Mouse (Mus musculus) brain, embryonic 18.5 days (tissue): ENCODE measurements around the gene Ccdc151.

Source experiments
- DNase-seq: peaks from one replicate; pipeline ENCODE4 v3.0.0-alpha.2; 2012; ENCODE audit warnings: low read depth, low spot score

The Ccdc151 gene

DNA sequence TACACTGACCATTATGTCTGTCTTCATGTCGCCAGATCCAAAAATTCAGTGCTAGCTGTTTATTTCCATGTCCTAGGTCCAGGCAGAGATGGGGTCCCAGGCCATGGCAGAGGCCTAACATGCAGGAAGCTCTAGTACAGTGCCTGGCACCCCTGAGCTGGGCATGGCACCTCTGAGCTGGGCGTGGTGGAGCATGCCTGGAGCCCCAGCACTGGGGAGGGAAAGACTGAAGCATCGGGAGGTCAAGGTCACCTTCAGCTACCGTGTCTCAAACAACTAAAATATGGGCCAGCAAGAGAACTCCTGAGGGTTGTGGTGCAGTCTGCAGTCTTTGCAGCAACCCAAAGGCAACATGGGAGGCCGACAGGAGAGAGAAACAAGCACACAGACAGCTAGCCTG, 44.1 kb downstream of the Ccdc151 start:
- no peak for DNase-seq

DNA sequence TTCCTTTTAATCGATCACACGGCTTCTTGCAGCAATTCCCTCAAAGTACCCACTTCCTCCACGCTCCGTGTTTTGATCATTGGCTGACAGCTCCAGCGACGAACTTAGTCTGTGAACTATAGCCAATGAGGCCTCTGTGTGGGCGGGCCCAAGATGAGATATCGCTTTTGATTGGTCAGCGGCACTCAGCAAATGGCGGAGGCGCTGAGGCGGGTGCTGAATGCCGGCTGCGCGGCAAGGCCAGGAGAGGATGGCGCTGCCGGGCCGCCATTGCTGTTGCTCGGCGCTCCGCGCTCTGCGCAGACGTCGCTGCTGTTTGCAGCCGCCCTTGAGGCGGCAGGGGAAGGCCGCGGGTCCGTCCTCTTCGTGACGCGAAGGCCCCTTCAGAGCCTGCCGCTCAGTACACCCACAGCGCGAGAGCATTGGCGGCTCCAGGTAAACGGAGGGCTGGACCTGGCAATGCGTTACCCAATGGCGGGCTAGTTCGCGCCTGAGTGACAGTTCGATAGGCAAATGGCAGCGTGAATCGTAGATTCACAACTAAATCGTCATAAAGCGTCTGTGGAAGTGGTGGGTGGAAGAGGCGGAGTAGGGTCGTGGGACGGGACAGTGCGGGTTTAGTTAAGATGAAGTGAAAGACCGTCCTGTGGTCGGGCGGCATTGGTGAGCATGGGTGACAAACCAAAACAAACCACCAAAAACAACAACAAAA, 46.7 kb downstream of the Ccdc151 start, which contains the start of gene Swsap1:
TSS of gene Swsap1 (plus strand) at position 186 of the 712 bp plus-strand sequence.
- peak; percentile 98 for DNase-seq

DNA sequence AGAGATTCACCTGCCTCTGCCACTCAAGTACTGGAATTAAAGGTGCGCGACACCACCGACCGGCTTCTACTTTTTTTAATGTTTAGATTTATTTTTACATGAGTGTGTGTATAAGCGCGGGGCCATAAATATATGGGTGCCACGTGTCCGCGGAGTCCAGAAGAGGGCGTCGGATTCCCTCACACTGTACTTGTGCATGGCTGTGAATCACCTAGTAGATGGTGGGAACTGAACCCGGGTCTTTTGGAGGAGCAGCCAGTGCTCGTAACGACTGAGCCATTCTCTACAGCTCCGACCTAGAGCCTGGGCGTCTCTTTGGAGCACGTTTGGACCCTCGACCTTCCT, 47.2 kb downstream of the Ccdc151 start:
- DNase-seq, result no peak

DNA sequence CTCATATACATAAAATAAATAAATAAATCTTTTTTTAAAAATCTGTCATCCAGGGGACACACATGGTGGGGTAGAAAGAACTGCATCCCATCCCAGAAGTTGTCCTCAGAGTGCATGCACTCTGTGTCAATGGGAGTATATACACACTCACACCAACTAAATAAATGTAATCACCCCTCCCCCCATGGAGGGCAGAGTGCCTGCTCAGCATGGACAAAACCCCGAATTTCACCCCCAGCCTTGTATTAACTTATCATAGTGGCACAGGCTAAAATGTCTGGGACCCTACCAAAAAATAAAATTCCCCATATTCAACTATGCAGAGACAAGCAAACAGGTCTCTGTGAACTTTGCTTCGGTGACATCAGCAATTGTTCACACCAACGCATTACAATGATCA, 47.8 kb downstream of the Ccdc151 start:
- DNase-seq, result no peak

DNA sequence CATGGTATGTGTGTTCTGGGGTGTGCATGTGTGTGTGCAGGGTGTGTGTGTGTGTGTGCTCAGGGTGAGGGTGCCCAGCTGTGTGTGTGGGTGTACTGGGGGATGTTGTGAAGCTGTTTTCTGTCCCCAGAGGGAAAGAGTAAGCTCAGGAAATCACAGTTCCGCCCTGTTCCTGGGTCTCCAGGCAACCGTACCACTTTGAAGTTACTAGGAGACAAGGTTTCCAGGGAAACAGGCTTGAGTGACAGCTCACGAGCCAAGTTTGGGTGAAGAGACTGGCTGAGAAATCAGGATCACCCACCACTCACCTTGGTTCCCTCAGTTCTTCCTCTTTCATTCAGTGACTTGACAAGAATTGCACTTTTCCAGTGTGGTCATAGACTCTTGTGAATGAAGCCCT, 48.8 kb downstream of the Ccdc151 start:
- DNase-seq, result peak; percentile 75

DNA sequence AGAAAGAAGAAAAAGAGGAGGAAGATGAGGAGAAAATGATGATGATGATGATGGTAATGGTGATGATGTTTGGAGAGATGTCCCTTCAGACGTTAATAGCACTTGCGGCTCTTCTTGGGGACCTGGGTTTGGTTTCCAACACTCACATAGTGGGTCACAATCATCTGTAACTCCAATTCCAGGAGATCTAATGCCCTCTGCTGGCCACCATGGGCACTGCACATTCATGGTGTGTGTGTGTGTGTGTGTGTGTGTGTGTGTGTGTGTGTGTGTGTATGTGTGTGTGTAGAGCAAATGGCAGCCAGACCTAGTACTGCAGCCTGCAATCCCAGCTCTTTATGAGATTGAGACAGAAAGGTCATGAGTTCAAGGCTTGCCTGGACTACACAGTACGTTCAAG, 50.5 kb downstream of the Ccdc151 start:
- no peak for DNase-seq

DNA sequence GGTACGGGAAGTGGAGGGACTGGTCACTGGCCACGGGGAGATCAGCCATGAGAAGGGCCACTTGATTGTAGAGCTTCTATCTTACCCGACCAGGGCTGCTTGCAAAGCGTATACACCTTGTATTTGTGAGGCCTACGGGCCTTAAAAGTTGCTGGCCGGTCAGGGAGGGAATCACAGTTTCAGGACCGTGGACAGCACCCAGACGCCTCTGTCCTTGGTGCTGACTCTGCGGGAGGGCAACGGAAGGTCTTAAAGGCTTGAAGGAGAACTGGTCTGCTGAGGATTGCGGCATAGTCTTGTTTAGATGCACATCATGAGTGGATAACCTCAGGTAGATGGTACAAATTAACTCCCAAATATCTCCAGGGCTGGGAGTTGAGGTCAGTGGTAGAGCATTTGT, 52.1 kb downstream of the Ccdc151 start:
- DNase-seq, result no peak

DNA sequence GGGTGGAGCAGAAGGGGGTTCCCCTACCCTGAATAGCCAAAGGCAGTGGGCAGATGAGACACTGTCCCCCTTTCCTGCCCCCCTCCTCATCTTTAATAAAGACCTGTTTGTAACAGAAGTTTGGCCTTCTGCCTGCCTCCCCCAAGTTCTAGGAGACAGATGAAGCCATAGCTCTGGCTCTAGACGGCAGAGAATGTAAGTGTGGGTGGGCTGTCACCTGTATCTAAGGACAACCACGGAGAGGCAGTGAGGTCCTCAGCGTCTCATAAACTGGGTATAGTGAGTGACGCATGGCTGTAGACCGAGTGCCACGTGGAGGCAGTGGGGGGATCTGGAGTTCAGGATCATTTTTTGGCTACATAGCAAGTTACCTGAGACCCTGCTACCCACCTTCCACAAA, 53.6 kb downstream of the Ccdc151 start:
- no peak for DNase-seq

DNA sequence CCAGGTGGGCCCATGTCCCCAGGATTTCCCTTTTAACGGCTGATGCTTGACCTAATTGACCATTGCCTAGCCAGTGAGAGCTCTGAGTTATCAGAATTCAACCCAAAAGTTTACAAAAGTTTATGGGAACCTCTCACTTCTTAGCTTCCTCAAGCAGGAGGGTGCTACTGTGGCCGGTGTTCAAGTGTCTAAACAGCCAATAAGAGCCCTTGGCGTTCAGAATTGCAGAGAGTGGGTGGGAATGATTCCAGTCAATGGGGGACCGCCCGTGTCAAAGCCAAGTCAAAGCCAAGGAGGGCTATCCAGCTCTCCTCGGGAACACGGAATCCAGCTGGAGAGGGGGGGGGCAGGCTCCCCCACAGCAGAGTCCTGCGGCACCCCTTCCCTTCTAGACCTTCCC, 54.3 kb downstream of the Ccdc151 start:
- no peak for DNase-seq

DNA sequence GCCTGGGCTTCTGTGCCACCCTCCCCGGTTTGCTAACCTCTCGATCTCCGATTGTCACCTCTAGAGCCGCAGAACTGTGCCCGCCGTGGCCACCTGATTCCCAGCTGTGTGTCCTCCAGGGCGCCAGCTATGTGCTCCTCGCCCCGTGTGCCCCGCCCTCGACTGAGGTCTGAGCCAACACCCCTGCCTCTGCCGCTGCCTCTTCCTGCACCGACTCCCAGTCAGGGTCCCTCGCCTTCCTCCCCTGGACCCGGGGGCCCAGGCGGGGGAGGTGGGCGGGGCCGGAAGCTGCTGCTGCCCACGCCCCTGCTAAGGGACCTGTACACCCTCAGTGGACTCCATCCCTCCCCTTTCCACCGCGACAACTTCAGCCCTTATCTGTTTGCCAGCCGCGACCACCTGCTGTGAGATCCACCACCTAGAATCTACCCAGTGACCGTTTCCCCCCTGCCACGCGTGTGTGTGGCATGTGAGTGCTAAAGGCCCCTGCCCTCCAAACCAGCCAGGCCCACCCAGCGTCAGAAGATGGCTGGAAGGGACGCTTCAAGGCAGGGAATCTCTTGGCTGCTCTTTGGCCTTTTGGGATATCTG, 54.8 kb downstream of the Ccdc151 start:
- DNase-seq, result no peak

DNA sequence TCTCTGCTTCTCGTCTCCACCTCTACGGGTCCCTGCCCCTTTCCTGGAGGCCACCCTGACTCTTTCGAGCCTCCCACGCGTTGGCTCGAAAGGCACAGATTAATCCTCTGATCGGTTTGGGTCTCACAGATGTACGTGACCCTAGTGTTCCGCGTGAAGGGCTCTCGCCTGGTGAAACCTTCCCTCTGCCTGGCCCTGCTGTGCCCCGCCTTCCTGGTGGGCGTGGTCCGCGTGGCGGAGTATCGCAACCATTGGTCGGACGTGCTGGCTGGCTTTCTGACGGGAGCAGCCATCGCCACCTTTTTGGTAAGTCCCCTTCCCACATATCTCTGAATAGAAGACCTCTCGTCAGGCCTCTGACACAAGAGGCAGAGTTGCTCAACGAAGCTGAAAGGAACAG, 58.2 kb downstream of the Ccdc151 start:
- no peak for DNase-seq

DNA sequence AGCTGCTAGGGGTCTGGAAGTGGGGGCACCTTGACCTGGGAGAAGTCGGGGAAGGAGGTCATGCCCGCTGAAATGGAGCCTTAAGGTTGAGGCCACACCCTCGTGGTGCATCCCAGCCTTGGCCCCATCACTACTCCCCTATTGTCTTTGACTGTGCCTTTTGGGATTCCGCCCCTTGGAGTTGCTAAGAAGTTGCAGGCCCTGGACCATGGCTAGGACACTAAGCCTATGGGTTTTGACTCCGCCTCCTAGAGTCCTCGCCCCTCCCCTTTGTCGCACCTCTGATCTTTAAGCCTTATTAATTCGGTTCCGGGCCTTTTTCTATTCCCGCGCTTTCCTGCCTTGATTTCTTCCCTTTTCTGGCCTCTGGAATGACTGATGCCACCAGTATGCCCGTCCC, 58.8 kb downstream of the Ccdc151 start:
- no peak for DNase-seq

DNA sequence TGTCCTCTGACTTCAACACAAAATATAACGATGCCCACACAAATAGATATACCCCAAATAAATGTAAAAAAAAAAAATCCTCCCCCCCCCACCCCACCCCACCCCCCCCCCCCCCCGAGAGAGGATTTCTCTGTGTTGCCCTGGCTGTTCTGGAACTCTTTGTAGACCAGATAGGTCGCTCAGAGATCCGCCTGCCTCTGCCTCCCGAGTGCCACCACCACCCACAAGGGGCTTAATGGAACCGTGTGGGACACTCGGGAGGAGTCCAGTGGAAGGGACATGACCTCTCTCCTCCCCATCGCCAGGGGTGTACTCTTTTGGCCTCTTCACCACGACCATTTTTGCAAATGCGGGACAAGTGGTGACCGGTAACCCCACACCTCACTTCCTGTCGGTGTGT, 59.4 kb downstream of the Ccdc151 start:
- no peak for DNase-seq
